Mouse (Mus musculus): Measurements from ENCODE around the gene Bcl11b.

The Bcl11b gene

DNA sequence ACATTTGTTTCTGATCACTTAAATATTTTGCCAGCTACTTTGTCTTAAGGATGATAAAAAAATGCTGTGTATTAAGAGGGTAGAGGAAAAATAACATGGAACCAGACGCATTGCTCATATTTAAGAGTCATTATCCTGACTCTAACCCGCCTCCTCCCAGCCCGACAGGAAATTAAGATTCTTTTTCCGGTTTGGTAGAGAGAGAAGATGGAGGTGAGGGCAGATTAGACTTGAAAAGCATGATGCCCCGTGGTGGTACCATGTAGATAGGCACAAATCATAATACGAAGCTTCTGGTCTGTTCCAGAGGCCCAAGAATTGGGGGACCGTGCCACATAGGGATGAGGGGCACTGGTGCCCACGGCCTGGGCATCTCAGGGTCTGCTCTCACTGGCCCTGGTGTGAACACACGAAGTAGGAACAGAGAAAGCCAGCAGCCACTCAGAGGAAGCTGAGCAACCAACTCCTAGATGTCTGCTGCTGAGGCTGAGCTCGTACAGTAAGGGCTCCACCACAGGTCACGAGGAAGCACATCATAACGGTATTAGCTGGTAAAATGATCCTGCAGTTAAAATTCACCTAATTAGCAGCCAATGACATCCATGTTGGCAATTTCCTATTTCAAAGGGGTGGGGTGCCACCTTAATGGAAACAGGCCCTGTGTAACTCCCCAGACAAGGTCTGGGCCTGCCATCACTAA, 32.2 kb downstream of the Bcl11b start:
- DNase-seq (ENCODE audit: low spot score): no peak

- no peak for DNase-seq (ENCODE audit: low spot score)
These were observed 32.8 kb downstream of the Bcl11b start for GRCm38 (mm10) chr12:107970637-107971036.

DNA sequence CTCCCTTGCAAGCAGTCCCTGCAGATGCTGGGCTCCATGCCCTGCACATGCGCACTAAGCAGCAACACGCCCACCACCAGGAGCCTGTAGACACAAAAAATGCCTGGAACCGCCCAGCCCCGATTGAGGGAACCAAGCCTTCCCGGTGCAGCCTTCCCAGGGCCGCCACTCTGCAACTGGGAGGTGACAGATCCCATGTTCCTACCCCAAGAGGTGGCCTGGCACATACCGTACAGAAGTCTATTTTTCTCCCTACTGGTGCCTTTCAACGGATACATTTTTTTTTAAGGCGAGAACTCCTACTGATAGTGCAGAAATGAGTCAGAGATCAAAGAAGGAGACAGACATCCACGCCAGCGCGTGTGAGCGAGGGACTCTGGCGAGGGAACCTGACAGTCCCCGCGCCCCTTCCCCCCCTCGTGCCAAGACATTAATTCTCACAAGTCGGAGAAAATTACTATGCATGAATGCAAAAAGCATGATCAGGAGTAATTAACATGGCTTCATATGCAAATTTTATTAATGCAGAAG, 33.5 kb downstream of the Bcl11b start:
- no peak for DNase-seq (ENCODE audit: low spot score)

GRCm38 (mm10) chr12:107969126-107969525, 34.3 kb downstream of the Bcl11b start:
- DNase-seq (ENCODE audit: low spot score): no peak

DNA sequence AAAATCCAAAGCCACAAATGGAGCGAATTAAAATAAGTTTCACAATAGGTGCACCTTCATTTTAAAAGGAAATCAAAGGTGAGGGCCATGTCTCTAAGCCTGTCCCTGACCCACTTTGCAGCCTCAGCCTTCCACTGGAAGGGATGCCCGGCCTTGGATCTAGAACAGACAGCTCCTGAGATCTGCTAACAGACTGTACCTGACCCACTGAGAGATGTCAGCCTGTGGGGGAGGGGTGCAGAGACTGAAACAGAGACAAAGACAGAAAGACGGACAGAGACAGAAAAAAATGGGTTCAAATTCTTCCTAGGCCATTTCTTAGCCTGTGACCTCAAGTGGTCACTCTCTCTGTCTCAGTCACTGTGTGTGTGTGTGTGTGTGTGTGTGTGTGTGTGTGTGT, 35.1 kb downstream of the Bcl11b start:
- no peak for DNase-seq (ENCODE audit: low spot score)

DNA sequence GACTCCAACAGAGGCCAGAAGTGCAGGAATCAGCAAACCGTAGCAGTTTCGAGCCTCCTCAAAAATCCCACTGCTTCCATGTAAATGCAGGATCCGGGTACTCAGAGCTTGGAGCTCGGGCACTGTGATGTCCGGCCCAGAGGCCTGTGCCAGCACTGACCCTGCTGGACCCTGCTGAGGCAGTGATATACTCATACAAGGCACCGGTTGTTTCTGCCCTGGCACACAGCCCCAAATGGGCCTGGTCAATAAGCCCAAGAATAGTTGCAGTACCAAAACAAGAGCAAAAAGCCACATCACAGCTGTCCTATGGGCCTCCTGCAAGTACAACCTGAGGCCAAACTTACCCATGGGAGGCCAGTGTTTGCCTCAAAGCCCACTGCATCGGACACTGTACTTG, 36.4 kb downstream of the Bcl11b start:
- DNase-seq (ENCODE audit: low spot score): no peak

DNA sequence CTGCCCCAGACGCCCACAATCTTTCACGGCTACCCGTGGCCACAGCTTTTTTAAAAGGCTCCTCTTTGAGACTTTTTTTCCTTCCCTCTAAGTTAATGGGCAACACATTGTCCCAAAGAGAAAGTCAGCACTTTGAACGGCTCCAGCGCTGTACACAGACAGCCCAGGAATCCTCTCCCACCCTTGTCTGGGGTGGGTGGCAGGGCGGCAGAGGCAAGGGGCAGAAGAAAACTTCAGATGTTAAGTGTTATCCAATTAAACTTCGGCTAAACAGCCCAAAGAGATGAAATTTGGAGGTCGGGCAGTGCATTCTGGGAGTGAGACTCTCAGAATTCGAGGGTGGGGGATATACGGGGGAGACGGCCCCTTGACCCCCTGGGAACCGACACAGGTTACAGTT, 38.3 kb downstream of the Bcl11b start:
- DNase-seq (ENCODE audit: low spot score): no peak

GRCm38 (mm10) chr12:107964396-107965085, 38.9 kb downstream of the Bcl11b start:
- DNase-seq (ENCODE audit: low spot score): no peak

- DNase-seq (ENCODE audit: low spot score): no peak
These were observed 40.5 kb downstream of the Bcl11b start for GRCm38 (mm10) chr12:107962852-107963251.

DNA sequence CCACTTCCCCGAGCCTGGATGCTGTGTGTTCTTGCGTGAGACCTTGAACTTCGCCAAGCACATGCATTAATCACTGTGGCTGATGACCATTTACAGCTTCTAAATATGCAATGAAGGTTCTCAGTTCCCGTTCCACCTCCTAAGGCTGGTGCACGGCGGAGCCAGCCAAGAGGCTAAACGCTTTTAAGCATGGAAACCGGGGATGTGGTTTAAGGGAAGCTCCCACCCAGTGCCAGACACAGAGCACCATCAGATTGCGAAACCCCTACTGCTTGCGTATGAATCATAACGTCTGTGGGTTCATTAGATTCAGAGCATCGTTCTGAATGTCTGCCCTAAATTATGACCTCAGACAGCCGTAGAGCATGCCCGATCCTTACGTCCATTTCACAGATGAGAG, 41.6 kb downstream of the Bcl11b start:
- no peak for DNase-seq (ENCODE audit: low spot score)

- no peak for DNase-seq (ENCODE audit: low spot score)
These were observed 42.5 kb downstream of the Bcl11b start for GRCm38 (mm10) chr12:107960789-107961491.

GRCm38 (mm10) chr12:107960365-107960764, 43.0 kb downstream of the Bcl11b start:
- no peak for DNase-seq (ENCODE audit: low spot score)

DNA sequence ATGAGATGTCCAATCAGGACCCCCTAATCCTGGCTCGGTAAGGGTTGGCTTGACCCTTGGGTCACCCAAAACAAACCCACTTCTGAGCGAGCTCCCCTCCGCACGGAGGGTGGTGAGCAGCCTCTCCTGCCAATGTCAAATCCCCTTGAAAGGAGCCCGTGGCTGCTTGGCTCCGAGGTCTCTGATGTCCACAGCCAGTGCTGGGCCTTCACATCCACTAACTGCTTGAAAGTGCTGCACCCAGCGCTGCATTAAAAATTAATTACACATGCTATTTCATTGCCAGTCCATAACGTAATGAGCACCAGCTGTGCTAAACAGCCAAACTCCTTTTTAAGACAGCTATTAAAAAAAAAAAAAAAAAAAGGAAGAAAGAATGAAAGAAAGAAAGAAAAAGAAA, 43.5 kb downstream of the Bcl11b start:
- no peak for DNase-seq (ENCODE audit: low spot score)

GRCm38 (mm10) chr12:107953044-107953684, 50.2 kb downstream of the Bcl11b start:
- DNase-seq (ENCODE audit: low spot score): no peak

- no peak for DNase-seq (ENCODE audit: low spot score)
These were observed 51.1 kb downstream of the Bcl11b start for GRCm38 (mm10) chr12:107952318-107952724.

- DNase-seq (ENCODE audit: low spot score): no peak
These were observed 52.7 kb downstream of the Bcl11b start for GRCm38 (mm10) chr12:107950667-107951179.

DNA sequence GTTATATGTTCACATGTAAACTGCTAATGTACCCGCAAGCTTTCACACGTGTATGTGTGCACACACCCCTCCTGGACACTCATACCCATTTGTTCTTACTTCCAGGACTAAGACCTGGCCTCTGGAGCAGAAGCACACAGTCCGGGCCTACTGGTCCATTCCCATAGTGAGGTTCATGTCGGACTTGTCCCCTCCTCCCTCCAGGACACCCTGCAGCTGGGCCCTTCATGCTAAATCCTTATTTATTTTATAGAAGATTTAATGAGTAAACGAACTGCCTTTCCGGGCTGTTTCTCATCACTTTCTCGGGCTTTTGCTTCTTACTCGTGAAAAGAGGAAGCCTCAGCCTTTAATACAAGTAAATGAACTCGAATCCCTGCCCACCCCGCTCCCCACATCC, 54.0 kb downstream of the Bcl11b start:
- DNase-seq (ENCODE audit: low spot score): no peak

DNA sequence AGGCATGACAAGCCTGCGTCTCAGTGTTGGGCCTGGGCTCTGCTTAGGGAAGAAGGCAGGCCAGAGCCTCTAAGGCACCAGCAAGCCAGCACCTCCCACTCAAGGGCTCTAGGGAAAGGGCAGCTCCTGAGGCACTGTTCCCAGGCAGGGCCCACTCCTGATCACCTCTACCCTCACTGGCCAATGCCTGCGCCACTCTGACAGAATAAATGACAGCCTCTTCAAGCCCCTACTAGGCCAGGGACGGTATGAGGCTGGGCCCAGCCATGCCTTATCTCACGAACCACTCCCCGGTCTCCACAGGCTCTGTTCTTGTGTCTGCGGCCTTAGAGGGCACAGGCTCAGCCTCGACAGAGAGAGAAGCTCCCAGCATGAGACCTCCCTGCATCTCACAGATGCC, 61.3 kb downstream of the Bcl11b start:
- DNase-seq (ENCODE audit: low spot score): no peak

DNA sequence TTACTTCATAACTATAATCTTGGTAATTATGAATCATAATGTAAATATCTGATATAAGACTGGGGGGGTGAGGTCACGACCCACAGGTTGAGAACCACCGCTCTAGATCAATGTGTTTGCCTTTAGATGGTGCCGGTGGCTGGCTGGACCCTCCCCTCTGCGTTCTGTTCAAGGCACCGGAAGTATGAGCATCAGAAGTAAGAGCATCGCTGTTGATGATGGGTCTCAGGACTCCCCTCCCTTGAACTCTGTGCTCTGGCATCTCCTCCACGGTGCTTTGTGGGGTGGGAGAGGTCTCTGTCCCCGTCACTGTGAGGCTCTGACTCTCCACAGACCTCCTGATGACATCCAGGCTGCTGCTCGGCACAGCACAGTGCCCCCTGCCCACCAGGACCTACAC, 62.6 kb downstream of the Bcl11b start:
- DNase-seq (ENCODE audit: low spot score): no peak

GRCm38 (mm10) chr12:107939177-107939576, 64.2 kb downstream of the Bcl11b start:
- no peak for DNase-seq (ENCODE audit: low spot score)

DNA sequence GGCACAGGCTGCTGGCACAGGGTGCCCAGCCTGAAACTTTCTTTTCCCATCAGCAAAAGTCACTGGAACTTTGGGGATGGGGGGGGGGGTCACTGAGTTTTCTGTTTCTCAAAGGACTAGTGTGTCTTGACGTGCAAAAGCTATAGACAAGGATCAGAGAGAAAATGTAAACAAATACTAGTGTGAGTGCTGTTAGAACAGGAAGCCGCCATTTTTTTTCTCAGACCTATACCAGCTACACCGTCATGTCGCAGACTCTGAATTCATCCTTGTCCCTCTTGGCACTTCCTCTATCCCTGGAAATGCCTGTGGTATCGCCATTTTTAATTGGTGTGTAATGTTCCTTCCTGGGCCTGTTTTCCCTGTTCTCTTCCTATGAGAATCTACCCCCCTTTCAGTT, 66.4 kb downstream of the Bcl11b start:
- DNase-seq (ENCODE audit: low spot score): no peak

GRCm38 (mm10) chr12:107936406-107936805, 67.0 kb downstream of the Bcl11b start:
- DNase-seq (ENCODE audit: low spot score): no peak
